Mouse (Mus musculus) forebrain, embryonic 14.5 days (tissue): Measurements from ENCODE around the gene Sap30bp. TPM values are rescaled to one million over a fixed set of nuclear protein-coding genes. Genes with fewer than 3 reads are reported as not detected.
A peak's percentile ranks its signal among the peaks of the same experiment; 100 is the strongest.

ENCODE experiments used
- ATAC-seq: fragments of 200-750 bp; cut with Nextera tagmentation; 2 replicates; pipeline ENCODE4 v1.8.0; 2017; ENCODE audit warnings: mild to moderate bottlenecking, moderate library complexity
- DNase-seq: peaks from one replicate; pipeline ENCODE4 v3.0.0-alpha.2; 2015; ENCODE audit warnings: low spot score
- H3K27ac ChIP-seq: fragments of 300-500 bp; sonication (generic); 2 replicates; pipeline ENCODE4 v1.5.1; 2014; ENCODE audit warnings: low read depth, mild to moderate bottlenecking, control low read depth, low read length, moderate library complexity
- H3K27me3 ChIP-seq: fragments of 300-500 bp; sonication (generic); replicated peaks from 2 replicates; pipeline ENCODE4 v1.6.1; 2014; ENCODE audit warnings: low read length, control low read depth, mixed read lengths; ENCODE audit not compliant: control insufficient read depth, insufficient read depth
- H3K36me3 ChIP-seq: fragments of 300-500 bp; sonication (generic); 2 replicates; pipeline ENCODE4 v1.6.1; 2014; ENCODE audit warnings: low read length, control low read depth; ENCODE audit not compliant: control insufficient read depth, insufficient read depth
- H3K4me1 ChIP-seq: fragments of 300-500 bp; sonication (generic); 2 replicates; pipeline ENCODE4 v1.6.1; 2014; ENCODE audit warnings: antibody characterized with exemption, low read length, control low read depth; ENCODE audit not compliant: control insufficient read depth, insufficient read depth
- H3K4me2 ChIP-seq: fragments of 300-500 bp; sonication (generic); 2 replicates; pipeline ENCODE4 v1.6.1; 2014; ENCODE audit warnings: mild to moderate bottlenecking, control low read depth, low read length
- H3K4me3 ChIP-seq: fragments of 300-500 bp; sonication (generic); 2 replicates; pipeline ENCODE4 v1.5.1; 2014; ENCODE audit warnings: low read depth, low read length, control low read depth
- H3K9ac ChIP-seq: fragments of 300-500 bp; sonication (generic); 2 replicates; pipeline ENCODE4 v1.6.1; 2014; ENCODE audit warnings: mild to moderate bottlenecking, low read length, control low read depth, moderate library complexity
- H3K9me3 ChIP-seq: fragments of 300-500 bp; sonication (generic); replicated peaks from 2 replicates; pipeline ENCODE4 v1.6.1; 2016; ENCODE audit warnings: low read length, control low read depth, mixed read lengths; ENCODE audit not compliant: control insufficient read depth
- WGBS: fragments of 180-500 bp; shearing (Covaris S2); extraction: QIAGEN DNeasy Blood & Tissue Kit; methylation state at CpG from one replicate; pipeline ENCODE4 v1.1.7; 2014; 5-methylcytosine and 5-hydroxymethylcytosine counted together
- polyA plus RNA-seq: library from polyadenylated mRNA; unstranded; fragments of >200 nt; fragmentation: Nextera tagmentation; extraction: Ambion mirVana; gene quantifications from 2 replicates; pipeline ENCODE4 v1.2.1, GENCODE M21; 2014

Sap30bp gene
- polyA plus RNA-seq, 1 experiment from 2014 or later, result 55.8 TPM

DNA sequence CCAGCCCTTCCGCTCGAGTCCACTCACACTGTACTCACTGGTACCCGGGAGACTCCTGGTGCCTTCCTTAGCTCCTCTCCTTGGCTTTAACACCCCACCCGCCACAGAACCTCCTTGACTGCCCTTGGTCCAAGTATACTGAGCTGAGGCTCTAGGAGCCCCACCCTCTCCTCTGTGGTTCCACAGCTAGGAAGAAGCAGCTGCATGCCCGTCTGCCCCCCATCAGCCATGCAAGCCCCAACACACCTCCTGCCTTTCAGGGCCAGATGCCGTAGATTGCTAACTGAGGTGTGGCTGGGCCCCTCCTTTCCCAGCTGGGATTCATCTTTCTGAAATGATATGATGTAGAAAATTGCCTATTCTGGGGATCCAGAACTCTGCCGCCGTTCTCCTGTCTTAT lies 12.2 kb downstream of the Sap30bp start:
- H3K27me3 ChIP-seq, result no peaks in the 10 kb centered on the region
- H3K27ac ChIP-seq, result no peak overlapping the region
- H3K4me1 ChIP-seq, result no peaks in the 10 kb centered on the region
- ATAC-seq (no peak), DNase-seq (no peak)
- no peak overlapping the region for H3K9ac ChIP-seq
- WGBS, result 91% methylated on average over 8 of the region's 8 CpGs
- H3K9me3 ChIP-seq, result no peaks in the 10 kb centered on the region
- H3K4me2 ChIP-seq, result no peak overlapping the region
- H3K36me3 ChIP-seq, result peaks cover 90% of the 10 kb centered on the region
- H3K4me3 ChIP-seq, result no peak overlapping the region

DNA sequence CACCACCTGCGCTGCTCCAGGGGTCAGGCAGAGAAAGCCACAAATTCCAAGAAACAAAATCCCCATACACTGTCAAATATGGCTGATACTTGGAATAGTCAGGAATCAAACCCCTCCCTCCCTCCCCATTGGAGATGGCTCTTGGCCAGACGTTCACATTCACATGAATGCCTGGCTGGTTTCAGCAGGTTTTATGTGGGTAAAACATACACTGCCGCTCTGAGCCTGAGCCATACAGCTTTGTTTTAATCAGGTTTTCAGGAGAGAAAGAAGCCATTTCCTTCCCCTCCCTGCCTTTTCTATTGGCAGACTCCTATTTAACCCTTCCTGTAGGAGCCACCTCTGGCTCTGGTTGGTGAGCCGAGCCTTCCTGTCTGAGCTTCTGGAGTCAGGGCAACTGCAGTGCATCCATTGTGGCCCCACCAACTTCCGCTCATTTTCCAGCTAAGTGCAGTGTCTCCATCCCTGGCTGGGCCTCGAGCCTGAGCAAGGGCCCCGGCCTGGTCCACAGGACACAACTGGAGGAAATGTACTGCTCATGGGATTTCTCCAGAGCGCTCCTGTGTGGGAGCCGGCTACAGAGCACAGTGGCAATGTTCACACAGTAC lies 13.2 kb downstream of the Sap30bp start:
- ATAC-seq, result no peak
- Histone ChIP-seq H3K27me3 (no peaks in the 10 kb centered on the region), H3K27ac (no peak overlapping the region), H3K36me3 (peaks cover 90% of the 10 kb centered on the region), H3K9ac (no peak overlapping the region), H3K4me1 (no peaks in the 10 kb centered on the region), H3K9me3 (no peaks in the 10 kb centered on the region), H3K4me2 (no peak overlapping the region), H3K4me3 (no peak overlapping the region)
- 85% methylated on average over 9 of the region's 9 CpGs for WGBS
- peak; percentile 13 for DNase-seq

DNA sequence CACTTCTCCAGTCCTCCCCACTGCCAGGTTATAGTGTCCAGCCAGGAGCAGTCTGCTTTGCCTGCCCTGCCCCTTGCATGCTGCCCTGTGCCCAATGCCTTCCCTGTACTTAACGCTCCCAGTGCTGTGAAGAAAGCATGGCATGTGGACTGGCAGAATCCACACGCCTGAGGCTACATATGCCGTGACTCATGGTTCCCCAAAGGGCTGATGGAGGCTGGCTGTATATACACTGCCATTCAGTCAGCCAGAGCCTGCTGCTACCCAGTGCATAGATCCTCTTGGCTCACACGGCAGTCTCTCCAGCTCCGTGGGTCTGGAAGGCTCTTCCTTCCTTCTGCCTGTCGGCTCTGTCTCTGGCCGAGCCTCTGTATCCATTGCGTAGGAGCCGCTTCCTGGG lies 15.2 kb downstream of the Sap30bp start:
- H3K27ac ChIP-seq, result no peak overlapping the region
- DNase-seq (no peak), ATAC-seq (no peak)
- no peak overlapping the region for H3K9ac ChIP-seq
- no peaks in the 10 kb centered on the region for H3K4me1 ChIP-seq
- WGBS, result 93% methylated on average over 9 of the region's 9 CpGs
- no peak overlapping the region for H3K4me2 ChIP-seq
- H3K9me3 ChIP-seq, result no peaks in the 10 kb centered on the region
- peaks cover 89% of the 10 kb centered on the region for H3K36me3 ChIP-seq
- no peak overlapping the region for H3K4me3 ChIP-seq
- H3K27me3 ChIP-seq, result no peaks in the 10 kb centered on the region

DNA sequence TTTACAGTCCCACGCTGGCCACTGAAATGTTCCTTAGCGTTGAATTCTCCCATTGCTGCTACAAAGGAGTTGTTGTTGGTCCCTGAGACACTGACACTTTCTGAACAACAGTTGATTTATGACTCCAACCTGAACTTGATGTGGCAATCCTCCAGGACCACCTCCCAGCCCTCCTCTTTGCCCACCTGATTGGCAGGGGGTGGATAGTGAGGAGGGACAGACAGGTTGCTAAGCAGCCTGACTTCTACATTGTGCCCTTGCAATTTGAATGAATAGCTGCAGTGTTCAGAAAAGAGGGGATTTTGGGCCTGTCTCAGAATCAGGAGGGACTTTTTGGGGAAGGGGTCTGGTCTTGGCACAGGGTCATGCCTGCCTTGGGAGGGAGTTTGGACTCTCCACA lies 17.6 kb downstream of the Sap30bp start:
- H3K9me3 ChIP-seq, result no peaks in the 10 kb centered on the region
- H3K27ac ChIP-seq, result no peak overlapping the region
- H3K4me1 ChIP-seq, result no peaks in the 10 kb centered on the region
- no peaks in the 10 kb centered on the region for H3K27me3 ChIP-seq
- no peak overlapping the region for H3K4me3 ChIP-seq
- H3K9ac ChIP-seq, result no peak overlapping the region
- ATAC-seq (no peak), DNase-seq (no peak)
- 85% methylated on average over 2 of the region's 2 CpGs for WGBS
- H3K36me3 ChIP-seq, result peaks cover 90% of the 10 kb centered on the region
- H3K4me2 ChIP-seq, result no peak overlapping the region

DNA sequence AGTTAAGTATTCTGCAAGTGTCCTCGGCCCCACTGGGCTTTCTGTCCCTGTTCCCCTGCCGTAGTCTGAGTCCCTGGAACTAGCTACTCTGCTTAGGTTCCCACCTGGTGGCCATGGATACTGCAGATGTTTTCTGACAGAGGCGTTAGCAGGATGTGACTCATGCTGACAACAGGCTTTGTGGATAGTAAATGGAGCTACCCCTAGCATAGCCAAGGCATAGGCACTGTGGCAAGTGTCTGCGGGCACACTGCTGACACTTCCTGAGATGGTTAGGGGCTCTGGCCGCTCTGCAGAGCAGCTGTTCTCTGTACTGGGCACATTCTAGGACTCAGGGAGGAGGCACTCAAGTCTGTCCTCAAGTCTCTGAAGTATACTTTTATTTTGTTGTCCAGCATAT lies 21.6 kb downstream of the Sap30bp start:
- Histone ChIP-seq H3K4me2 (no peak overlapping the region), H3K27me3 (no peaks in the 10 kb centered on the region), H3K4me3 (no peak overlapping the region), H3K9ac (no peak overlapping the region), H3K4me1 (no peaks in the 10 kb centered on the region), H3K36me3 (peaks cover 81% of the 10 kb centered on the region), H3K27ac (no peak overlapping the region), H3K9me3 (no peaks in the 10 kb centered on the region)
- ATAC-seq, result no peak
- WGBS, result 90% methylated on average over 5 of the region's 5 CpGs
- DNase-seq, result no peak

DNA sequence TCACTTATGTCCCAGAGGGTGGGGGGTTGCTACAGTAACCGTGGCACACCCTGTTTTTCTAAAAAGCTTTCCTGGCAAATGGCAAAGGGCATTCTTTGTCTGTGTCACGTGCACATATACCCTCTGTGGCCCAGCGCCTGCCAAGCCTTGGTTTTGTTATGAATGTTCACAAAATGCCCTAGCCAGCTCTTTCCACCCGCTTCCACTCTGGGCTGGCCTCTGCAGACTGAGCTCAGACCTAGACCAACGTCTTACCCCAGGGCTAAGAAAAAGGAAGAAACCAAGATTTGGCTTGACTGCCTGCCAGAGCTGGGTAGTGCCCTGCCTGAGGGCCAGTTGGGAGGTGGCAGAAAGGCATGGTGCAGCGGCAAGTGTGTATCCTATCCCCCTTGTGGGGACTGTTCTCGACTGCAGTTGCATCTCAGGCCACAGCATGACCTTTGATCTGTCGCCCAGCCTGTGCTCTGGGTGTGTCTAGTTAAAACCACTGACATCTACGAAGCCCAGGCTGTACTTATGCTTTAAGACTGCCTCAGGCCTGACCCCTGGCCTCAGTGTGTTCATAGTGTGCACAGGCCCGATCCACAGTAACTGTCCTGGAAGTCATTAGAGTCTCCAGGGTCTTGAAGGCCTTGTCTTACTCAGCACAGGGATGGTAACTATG lies 22.2 kb downstream of the Sap30bp start:
- Histone ChIP-seq H3K9me3 (no peaks in the 10 kb centered on the region), H3K27ac (0 out of 2 replicates have a peak overlapping the region, but pooled peaks have one; percentile 14)
- WGBS, result 68% methylated on average over 10 of the region's 10 CpGs

DNA sequence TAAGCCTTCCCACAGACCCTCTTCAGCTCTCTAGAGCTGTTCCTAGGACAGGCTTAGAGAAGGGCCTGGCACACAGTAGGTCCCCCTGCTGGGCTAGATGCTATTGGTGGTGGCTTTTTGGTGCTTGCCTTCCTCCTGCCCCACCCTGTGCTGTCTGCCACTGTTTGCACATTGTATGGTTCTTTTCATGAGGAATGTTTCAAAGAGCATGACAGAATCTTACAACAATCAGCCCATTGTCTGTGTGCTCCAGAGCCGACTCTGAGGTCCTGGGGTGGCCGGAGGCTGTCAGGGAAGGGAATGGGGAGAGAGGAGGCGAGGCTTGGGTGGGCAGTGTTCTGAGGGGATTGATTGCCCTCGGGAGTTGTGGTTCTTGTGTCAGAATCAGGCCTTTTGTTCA lies 23.4 kb downstream of the Sap30bp start:
- peak; percentile 8 for DNase-seq
- no peaks in the 10 kb centered on the region for H3K9me3 ChIP-seq
- no peaks in the 10 kb centered on the region for H3K4me1 ChIP-seq
- peaks cover 84% of the 10 kb centered on the region for H3K36me3 ChIP-seq
- 12% methylated on average over 4 of the region's 4 CpGs for WGBS
- H3K4me2 ChIP-seq, result no peak overlapping the region
- no peaks in the 10 kb centered on the region for H3K27me3 ChIP-seq
- H3K27ac ChIP-seq, result 0 out of 2 replicates have a peak overlapping the region, but pooled peaks have one; percentile 18
- no peak overlapping the region for H3K9ac ChIP-seq
- H3K4me3 ChIP-seq, result no peak overlapping the region
- ATAC-seq, result no peak

More for the DNA sequence above, 22.2 kb downstream of the Sap30bp start:
- H3K4me3 ChIP-seq, result no peak overlapping the region
- H3K36me3 ChIP-seq, result peaks cover 82% of the 10 kb centered on the region
- no peak overlapping the region for H3K9ac ChIP-seq
- DNase-seq (peak; percentile 32), ATAC-seq (no peak)
- H3K4me1 ChIP-seq, result no peaks in the 10 kb centered on the region
- H3K27me3 ChIP-seq, result no peaks in the 10 kb centered on the region
- H3K4me2 ChIP-seq, result no peak overlapping the region

DNA sequence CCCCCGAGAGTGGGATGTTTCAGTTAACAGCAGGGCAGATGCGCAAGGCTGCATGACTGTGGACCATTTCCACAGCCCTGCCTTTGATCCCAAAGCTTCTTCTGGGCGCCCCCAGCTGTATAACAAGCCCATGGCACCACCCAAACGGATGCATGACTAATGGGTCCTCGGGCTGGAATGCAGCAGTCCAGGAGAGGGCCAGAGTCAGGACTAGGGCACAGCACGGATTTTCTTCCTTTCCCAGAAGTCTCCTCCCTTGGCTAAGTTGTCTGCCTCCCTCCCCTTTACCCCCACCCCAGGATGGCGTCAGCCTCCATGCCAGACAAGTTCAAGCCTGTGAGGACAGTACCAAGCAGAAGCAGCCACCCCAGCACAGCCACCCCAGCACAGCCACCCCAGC lies 24.9 kb downstream of the Sap30bp start:
- DNase-seq, result no peak
- Histone ChIP-seq H3K9me3 (no peaks in the 10 kb centered on the region), H3K36me3 (peaks cover 85% of the 10 kb centered on the region), H3K27ac (no peak overlapping the region), H3K4me3 (no peak overlapping the region), H3K4me2 (no peak overlapping the region), H3K9ac (no peak overlapping the region), H3K4me1 (no peaks in the 10 kb centered on the region), H3K27me3 (no peaks in the 10 kb centered on the region)
- no peak for ATAC-seq
- WGBS, result 84% methylated on average over 7 of the region's 7 CpGs

DNA sequence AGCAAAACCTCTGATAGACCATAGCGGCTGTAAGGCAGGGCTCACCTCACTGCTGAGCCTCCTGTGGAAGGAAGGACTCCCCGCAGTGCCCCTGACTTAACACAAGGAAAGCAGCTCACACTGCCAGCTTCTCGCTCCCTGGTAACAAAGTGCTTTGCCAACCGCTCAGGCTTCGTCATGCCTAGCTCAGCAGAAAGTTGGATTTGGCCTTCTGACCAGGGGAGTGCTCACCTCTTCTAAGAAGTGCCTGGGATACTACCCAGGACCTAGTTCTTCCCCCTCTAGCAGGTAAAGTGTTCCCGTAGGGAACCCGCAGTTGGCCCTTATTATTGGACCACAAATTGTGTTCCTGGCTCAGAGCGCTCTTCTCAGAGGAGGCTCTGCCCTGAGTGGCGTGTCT lies 25.9 kb downstream of the Sap30bp start:
- no peak for ATAC-seq
- no peak overlapping the region for H3K4me3 ChIP-seq
- WGBS, result 97% methylated on average over 9 of the region's 9 CpGs
- no peaks in the 10 kb centered on the region for H3K27me3 ChIP-seq
- no peaks in the 10 kb centered on the region for H3K4me1 ChIP-seq
- no peak overlapping the region for H3K27ac ChIP-seq
- H3K4me2 ChIP-seq, result no peak overlapping the region
- no peaks in the 10 kb centered on the region for H3K9me3 ChIP-seq
- no peak for DNase-seq
- H3K9ac ChIP-seq, result no peak overlapping the region
- peaks cover 84% of the 10 kb centered on the region for H3K36me3 ChIP-seq
